Mouse (Mus musculus) heart, embryonic 10.5 days (tissue): Measurements from ENCODE around the gene Dnah8. TPM values are rescaled to one million over a fixed set of nuclear protein-coding genes. Genes with fewer than 3 reads are reported as not detected.
"Not testable (repeated sequence)": the region's sequence is repeated elsewhere in the genome, so short reads cannot be mapped to it uniquely, and the experiment has no call there.

ENCODE experiments used
- DNase-seq: peaks from one replicate; pipeline ENCODE4 v3.0.0-alpha.2; 2017; ENCODE audit warnings: low spot score
- H3K27ac ChIP-seq: fragments of 300-500 bp; sonication (generic); 2 replicates; pipeline ENCODE4 v1.5.1; 2016; ENCODE audit warnings: mild to moderate bottlenecking
- H3K27me3 ChIP-seq: fragments of 300-500 bp; sonication (generic); 2 replicates; pipeline ENCODE4 v1.6.1; 2016; ENCODE audit warnings: mild to moderate bottlenecking; ENCODE audit not compliant: poor library complexity, insufficient read depth, severe bottlenecking
- H3K36me3 ChIP-seq: fragments of 300-500 bp; sonication (generic); 2 replicates; pipeline ENCODE4 v1.6.1; 2016; ENCODE audit warnings: mild to moderate bottlenecking, moderate library complexity
- H3K4me1 ChIP-seq: fragments of 300-500 bp; sonication (generic); 2 replicates; pipeline ENCODE4 v1.6.1; 2016; ENCODE audit warnings: mild to moderate bottlenecking
- H3K4me3 ChIP-seq: fragments of 300-500 bp; sonication (generic); 2 replicates; pipeline ENCODE4 v1.5.1; 2016; ENCODE audit warnings: mild to moderate bottlenecking, moderate library complexity
- H3K9me3 ChIP-seq: fragments of 300-500 bp; sonication (generic); 2 replicates; pipeline ENCODE4 v1.6.1; 2016; ENCODE audit warnings: mild to moderate bottlenecking, moderate library complexity
- WGBS: fragments of 180-500 bp; shearing (Covaris S2); methylation state at CpG from one replicate; pipeline ENCODE4 v1.1.7; 2016; 5-methylcytosine and 5-hydroxymethylcytosine counted together
- polyA plus RNA-seq: library from polyadenylated mRNA; unstranded; fragments of >200 nt; fragmentation: Nextera tagmentation; extraction: Ambion mirVana; gene quantifications from 2 replicates; pipeline ENCODE4 v1.2.1, GENCODE M21; 2016

The Dnah8 gene
- polyA plus RNA-seq = 3.0 and 3.4 TPM in 2 replicates

DNA sequence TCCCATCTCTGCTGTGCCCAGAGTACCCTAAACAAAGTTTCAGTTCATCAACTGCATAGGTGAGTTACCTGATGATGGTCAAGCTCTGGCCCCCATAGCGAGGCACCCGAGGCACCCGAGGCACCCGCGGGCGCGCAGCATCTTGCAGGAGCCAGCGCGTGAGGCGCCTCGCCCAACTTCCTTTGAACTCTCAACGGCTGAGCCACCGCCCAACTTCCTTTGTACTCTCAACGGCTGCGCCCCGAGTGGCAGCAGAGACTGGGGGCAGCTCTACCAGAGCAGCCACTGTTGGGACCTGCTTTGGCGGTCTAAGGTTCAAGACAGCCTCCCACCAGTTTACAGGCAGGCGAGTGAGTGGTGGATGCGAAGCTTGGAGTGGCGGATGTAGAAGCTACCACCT lies at the start of gene Dnah8:
Gene Dnah8 (plus strand): TSS at position 223 of the 400 bp plus-strand sequence.
- H3K4me3 ChIP-seq, H3K36me3 ChIP-seq, H3K4me1 ChIP-seq, H3K27ac ChIP-seq, H3K27me3 ChIP-seq, H3K9me3 ChIP-seq, DNase-seq: not testable (repeated sequence)
- WGBS = no CpG with 5 or more reads among the region's 20 CpGs

DNA sequence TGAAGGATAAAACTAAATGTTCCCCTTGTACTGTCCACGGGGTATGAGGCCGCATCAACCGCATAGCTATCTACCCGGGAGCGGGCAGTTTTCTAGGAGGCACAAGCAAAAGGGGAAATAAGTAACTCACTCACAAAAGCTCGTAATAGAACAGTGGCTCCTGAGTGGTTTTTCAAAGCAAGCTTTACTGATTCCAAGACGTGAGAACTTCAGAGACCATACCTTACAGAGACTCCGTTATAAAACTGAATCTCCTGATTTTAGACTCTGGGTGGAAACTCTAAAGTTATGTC lies 49.4 kb upstream of the Dnah8 start:
- H3K4me3 ChIP-seq = peak overlapping the region; percentile 85; the same call in 1 of the 2 replicates
- DNase-seq = no peak
- no peaks in the 10 kb centered on the region for H3K27me3 ChIP-seq
- 70% methylated on average over 8 of the region's 8 CpGs for WGBS
- H3K36me3 ChIP-seq = no peaks in the 10 kb centered on the region
- no peaks in the 10 kb centered on the region for H3K9me3 ChIP-seq
- H3K27ac ChIP-seq = 0 out of 2 replicates have a peak overlapping the region, but pooled peaks have one; percentile 11
- H3K4me1 ChIP-seq = peaks cover 32% of the 10 kb centered on the region

DNA sequence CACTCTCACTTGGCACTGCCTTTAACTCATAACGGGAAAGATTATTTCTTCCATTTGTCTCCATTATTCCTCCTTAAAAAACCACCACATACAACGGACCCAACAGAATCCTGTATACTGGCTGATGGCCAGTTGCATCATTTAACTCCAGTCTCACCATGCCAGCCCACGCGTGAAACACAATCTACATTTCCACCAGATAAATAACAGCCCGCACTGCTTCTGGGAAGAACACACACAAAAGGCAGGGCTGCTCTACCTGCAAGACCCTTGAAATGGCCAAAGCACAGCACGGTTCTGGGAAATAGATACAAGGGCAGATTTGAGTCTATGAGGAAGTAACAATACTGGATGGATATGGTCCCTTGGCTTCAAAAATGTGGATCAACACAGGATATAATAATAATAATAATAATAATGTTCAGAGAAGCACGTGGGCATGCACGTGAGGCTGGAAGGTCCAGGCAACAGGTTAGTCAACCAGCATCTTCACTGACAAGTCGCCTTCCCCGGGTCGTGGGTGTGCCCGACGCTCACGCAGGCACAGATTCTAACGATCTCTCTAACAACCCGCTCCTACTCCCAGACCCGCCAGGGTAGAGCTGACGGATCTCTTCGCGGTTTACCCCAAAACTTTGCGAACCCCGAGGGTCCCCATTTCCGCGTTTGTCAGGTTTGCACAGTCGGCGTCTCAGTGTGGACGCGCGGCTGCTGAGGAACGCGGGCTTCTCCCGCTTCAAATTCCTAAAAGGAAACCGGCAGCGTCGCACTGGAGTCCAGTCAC lies 48.8 kb upstream of the Dnah8 start:
- Histone ChIP-seq H3K4me1 (peaks cover 29% of the 10 kb centered on the region), H3K27ac (peak overlapping the region; percentile 98), H3K36me3 (no peaks in the 10 kb centered on the region), H3K27me3 (no peaks in the 10 kb centered on the region), H3K4me3 (peak overlapping the region; percentile 85), H3K9me3 (no peaks in the 10 kb centered on the region)
- peak; percentile 85 for DNase-seq
- 6% methylated on average over 35 of the region's 35 CpGs for WGBS

DNA sequence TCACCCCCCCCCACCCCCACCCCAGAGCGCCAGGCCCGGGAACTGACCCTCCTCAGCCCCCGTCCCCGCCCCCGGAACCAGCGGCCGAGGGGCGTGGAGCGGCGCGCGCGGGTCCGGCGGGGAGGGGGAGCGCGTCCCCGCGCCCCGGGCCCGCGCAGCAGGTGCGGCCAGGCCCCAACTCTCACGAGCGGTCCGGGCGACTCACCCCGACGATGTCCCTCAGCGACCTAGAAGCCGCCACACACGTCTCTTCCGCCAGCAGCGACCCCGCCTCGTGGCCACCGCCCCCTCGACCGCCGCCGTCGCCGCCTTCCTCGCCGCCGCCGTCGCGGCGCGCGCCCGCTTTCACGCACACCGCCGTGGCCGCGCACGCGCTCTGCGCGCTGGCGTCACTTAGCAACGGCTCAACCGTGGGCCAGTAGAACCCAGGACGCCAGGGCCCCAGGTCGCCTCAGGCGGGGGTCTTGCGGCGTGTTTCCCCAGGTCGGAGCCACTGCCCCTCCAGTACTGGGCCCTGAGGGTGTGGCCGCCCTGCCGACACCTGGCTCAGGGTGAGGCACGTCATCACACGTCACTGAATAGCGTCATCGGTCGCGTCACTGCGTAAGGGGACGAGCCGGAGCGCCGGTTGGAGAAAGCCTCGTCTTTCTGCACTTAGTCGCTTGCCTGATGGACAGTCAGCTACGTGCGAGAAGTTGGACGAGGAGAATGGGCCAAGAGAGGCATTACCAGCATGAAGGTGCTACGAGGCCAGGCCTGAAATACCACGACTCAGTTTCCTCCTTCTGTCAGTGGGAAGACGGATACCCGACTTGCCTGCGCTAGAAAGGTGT lies 48.0 kb upstream of the Dnah8 start, which contains the start of gene Btbd9:
Gene Btbd9 (minus strand): TSS at position 548 of the 833 bp plus-strand sequence.
- Histone ChIP-seq H3K27me3 (no peaks in the 10 kb centered on the region), H3K27ac (peak within 1 kb of the TSS; percentile 98), H3K4me1 (peaks cover 23% of the 10 kb centered on the region), H3K9me3 (no peaks in the 10 kb centered on the region), H3K36me3 (no peaks in the 10 kb centered on the region), H3K4me3 (peak within 1 kb of the TSS; percentile 85)
- WGBS = under 1% methylated on average over 84 of the region's 94 CpGs
- peak; percentile 95 for DNase-seq

DNA sequence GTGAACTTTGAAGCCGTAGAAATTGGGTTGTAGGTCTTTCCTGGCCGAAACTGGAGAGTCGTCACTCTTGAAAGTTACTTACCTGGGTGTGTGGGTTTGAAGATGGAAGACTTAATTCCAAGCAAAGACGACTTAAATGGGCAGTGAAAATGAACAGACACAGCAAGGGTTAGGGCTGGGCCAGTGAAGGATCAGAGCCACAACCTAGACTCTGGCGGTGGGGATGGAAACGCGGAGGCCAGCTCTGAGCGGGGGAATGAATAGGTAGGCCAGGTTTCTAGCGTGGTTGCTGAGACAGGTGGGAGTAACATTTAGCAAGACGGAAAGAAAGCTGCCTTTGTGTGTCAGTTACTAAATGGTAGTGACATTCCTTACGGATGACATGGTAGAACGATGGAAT lies 47.2 kb upstream of the Dnah8 start:
- Histone ChIP-seq H3K4me1 (peaks cover 22% of the 10 kb centered on the region), H3K4me3 (peak overlapping the region; percentile 85), H3K36me3 (no peaks in the 10 kb centered on the region), H3K9me3 (no peaks in the 10 kb centered on the region), H3K27me3 (no peaks in the 10 kb centered on the region), H3K27ac (peak overlapping the region; percentile 98)
- 55% methylated on average over 12 of the region's 12 CpGs for WGBS
- no peak for DNase-seq

DNA sequence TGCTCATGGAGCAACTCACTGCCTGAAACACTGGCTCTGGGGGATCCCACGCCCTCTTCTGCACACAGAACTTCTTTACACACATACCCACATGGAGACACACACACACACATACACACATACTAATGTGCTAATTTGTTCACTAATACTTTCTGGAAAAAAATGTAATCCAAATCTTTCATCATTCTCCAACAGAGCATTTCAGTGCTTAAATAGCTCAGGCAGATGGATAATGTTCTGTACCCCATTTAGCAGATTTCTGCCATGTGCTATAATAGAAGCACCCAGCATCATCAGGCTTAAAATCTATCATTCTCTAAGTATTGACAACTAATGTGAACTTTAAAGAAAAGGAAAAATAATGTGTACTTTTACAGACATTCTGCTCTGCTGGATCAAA lies 43.4 kb upstream of the Dnah8 start:
- DNase-seq = no peak
- WGBS = 59% methylated on average over 1 of the region's 1 CpGs
- Histone ChIP-seq H3K4me3 (no peak overlapping the region), H3K36me3 (no peaks in the 10 kb centered on the region), H3K27ac (no peak overlapping the region), H3K4me1 (peaks cover 7% of the 10 kb centered on the region), H3K27me3 (no peaks in the 10 kb centered on the region), H3K9me3 (no peaks in the 10 kb centered on the region)

DNA sequence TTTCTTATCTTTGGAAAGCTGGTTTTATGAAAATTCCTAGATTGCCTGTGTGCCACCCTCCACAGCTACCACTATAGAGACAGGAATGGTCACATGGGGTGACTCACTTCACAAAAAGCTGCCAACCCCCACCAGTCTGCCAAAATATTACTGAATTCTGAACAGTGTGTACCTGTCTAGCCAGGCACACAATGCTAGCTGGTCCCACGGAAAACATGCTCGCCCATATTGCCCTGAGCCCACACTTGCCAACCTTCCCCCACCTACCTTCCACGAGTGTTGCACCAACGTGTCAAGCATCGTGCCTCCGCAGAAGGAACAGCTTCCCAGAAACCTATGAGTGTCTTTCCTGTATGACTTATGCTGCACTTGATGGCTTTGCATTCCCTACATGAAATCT lies 43.0 kb upstream of the Dnah8 start:
- H3K36me3 ChIP-seq = no peaks in the 10 kb centered on the region
- H3K27me3 ChIP-seq = no peaks in the 10 kb centered on the region
- H3K9me3 ChIP-seq = no peaks in the 10 kb centered on the region
- no peak overlapping the region for H3K4me3 ChIP-seq
- DNase-seq = no peak
- H3K27ac ChIP-seq = no peak overlapping the region
- peaks cover 7% of the 10 kb centered on the region for H3K4me1 ChIP-seq
- WGBS = 89% methylated on average over 6 of the region's 6 CpGs

DNA sequence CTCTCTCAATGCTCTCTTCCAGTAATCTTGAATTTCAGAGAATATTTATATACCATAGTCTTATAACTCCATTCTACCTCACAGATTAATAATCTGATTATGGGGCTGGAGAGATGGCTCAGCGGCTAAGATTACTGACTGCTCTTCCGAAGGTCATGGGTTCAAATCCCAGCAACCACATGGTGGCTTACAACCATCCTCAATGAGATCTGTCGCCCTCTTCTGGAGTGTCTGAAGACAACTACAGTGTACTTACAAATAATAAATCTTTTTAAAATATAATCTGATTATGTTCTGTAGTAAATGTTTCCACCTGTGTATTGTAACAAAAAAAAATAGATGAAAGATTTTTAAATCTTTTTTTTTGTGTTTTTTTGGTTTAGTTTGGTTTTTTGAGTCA lies 41.8 kb upstream of the Dnah8 start:
- DNase-seq = no peak
- 77% methylated on average over 3 of the region's 3 CpGs for WGBS
- Histone ChIP-seq H3K4me3 (no peak overlapping the region), H3K27me3 (no peaks in the 10 kb centered on the region), H3K4me1 (no peaks in the 10 kb centered on the region), H3K9me3 (no peaks in the 10 kb centered on the region), H3K36me3 (no peaks in the 10 kb centered on the region), H3K27ac (no peak overlapping the region)

DNA sequence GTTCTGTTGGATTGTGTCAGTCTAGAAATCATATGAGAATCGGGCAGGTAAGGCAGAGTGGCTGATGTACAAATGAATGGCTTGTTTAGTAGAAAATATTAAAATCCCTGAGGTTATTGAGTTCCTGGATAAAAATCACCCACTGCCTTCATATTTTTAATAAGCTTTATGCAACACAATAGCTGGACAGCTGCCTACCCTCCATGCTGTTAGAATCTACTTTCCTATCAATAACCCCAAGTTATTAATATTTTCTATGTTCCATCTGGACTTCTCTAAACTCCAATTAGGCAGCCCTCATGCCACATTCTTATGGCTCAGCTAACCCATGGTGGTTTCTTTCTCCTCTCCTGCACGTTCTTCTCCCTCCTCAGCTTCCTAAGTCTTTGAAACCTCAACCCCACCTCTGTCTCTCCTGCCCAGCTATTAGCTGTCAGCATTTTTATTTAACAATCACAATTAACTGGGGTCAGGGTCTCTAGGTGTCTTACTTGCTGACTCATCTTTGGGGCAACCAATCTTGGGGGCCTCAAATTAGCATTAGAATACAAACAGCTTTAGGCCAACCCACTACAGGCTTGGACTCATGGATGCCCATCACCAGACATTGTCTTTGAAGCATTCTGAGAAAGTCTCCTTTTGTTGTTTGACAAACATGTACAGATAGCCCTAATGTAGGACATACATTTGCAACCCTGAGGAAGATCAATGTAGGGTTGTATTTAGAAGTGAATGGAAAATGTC lies 40.7 kb upstream of the Dnah8 start:
- Histone ChIP-seq H3K27ac (no peak overlapping the region), H3K27me3 (no peaks in the 10 kb centered on the region), H3K4me3 (no peak overlapping the region), H3K36me3 (no peaks in the 10 kb centered on the region), H3K4me1 (no peaks in the 10 kb centered on the region), H3K9me3 (no peaks in the 10 kb centered on the region)
- no peak for DNase-seq
- WGBS = 82% methylated on average over 2 of the region's 2 CpGs

DNA sequence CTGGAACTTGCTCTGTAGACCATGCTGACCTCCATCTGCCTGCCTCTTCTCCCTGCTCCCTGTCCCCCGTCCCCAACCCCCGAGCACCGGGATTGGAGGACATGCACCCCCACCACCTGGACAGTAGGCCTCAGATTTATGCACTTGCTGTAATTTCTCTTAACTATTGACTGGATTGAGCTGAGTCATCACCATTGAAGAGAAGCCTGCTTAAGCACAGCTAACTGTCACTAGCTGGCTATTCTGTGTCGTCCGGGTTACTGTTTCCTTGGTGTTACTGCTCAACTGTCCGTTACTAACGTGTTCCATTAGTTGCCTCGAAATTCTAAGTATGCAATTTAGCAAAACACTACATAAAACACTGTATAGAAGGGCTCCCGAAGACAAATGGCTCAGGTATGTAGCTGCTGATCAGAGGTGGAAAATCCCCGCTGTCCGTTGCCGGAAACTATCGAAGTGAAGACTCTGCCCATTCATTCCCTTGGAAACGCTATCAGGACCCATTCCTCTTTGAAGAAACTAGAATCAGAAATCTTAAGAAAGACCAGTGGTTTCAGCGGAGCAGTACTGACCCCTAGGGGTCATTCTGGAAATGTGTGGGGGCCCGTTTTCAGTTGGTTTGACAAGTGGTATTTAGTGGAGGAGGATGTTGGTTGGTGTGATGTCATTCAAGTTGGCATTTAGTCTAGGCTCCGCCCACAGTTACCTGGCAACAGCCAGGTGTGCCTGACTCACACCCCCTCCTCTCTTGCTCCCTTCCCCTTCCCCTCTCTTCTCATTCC lies 33.5 kb upstream of the Dnah8 start:
- no peaks in the 10 kb centered on the region for H3K27me3 ChIP-seq
- peaks cover 30% of the 10 kb centered on the region for H3K36me3 ChIP-seq
- 58% methylated on average over 17 of the region's 17 CpGs for WGBS
- H3K4me3 ChIP-seq = no peak overlapping the region
- H3K27ac ChIP-seq = no peak overlapping the region
- H3K4me1 ChIP-seq = 0 out of 2 replicates have a peak, but pooled peaks cover 6% of the 10 kb centered on the region
- no peaks in the 10 kb centered on the region for H3K9me3 ChIP-seq
- no peak for DNase-seq

DNA sequence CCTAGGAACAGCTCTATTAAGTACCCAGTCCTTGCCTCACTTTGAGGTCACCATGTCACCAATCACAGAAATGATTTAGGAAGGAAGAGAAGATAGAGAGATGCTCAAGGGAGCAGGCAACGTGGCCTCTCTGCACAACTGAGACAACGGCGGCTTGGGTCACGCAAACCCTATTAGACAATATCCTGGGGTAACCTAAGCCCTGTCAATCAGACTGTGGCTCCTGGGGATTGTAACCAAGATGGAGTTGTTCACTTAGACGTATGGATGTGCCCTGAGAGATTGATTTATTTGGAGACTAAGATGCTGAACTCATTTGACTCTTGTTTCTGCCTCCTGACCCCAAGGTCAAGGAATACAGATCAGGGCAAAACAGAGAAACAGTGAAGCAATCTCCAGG lies 29.7 kb upstream of the Dnah8 start:
- DNase-seq = no peak
- Histone ChIP-seq H3K9me3 (no peaks in the 10 kb centered on the region), H3K27ac (no peak overlapping the region), H3K4me3 (no peak overlapping the region), H3K4me1 (0 out of 2 replicates have a peak, but pooled peaks cover 6% of the 10 kb centered on the region), H3K27me3 (no peaks in the 10 kb centered on the region), H3K36me3 (peaks cover 64% of the 10 kb centered on the region)
- WGBS = 79% methylated on average over 5 of the region's 5 CpGs

DNA sequence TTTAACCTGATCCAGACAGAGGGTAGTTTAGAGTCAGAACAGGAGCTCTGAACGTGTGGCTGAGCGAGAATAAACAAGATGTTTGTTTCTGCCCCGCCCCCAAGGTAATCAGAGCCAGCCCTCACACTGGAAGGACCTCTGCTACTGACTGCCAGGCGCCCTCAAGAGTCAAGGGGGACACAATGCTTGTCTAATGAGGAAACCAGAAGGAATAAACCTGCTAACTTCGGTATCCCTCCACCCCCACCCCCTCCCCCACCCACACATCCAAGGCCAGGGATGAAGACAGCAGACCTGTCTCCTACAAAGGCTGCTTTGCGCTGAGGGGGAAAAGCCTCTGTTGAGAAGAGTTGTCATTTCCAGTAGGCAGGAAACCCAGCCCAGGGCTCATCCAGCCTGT lies 29.3 kb upstream of the Dnah8 start:
- Histone ChIP-seq H3K27me3 (no peaks in the 10 kb centered on the region), H3K4me3 (no peak overlapping the region), H3K27ac (no peak overlapping the region), H3K4me1 (0 out of 2 replicates have a peak, but pooled peaks cover 6% of the 10 kb centered on the region), H3K36me3 (peaks cover 68% of the 10 kb centered on the region), H3K9me3 (no peaks in the 10 kb centered on the region)
- DNase-seq = no peak
- 53% methylated on average over 6 of the region's 6 CpGs for WGBS
